Mouse (Mus musculus) neural tube, embryonic 15.5 days (tissue): Measurements from ENCODE around the gene Rhov. TPM values are rescaled to one million over a fixed set of nuclear protein-coding genes. Genes with fewer than 3 reads are reported as not detected.

Source experiments
- ATAC-seq: fragments of 200-750 bp; cut with Nextera tagmentation; 2 replicates; pipeline ENCODE4 v1.8.0; 2017; ENCODE audit warnings: mild to moderate bottlenecking, moderate TSS enrichment, moderate library complexity; ENCODE audit not compliant: low FRiP score
- H3K27ac ChIP-seq: fragments of 300-500 bp; sonication (generic); replicated peaks from 2 replicates; pipeline ENCODE4 v1.5.1; 2015; ENCODE audit warnings: mild to moderate bottlenecking, inconsistent platforms
- H3K27me3 ChIP-seq: fragments of 300-500 bp; sonication (generic); replicated peaks from 2 replicates; pipeline ENCODE4 v1.6.1; 2015; ENCODE audit warnings: inconsistent platforms
- H3K36me3 ChIP-seq: fragments of 300-500 bp; sonication (generic); 2 replicates; pipeline ENCODE4 v1.6.1; 2015; ENCODE audit warnings: inconsistent platforms
- H3K4me1 ChIP-seq: fragments of 300-500 bp; sonication (generic); 2 replicates; pipeline ENCODE4 v1.6.1; 2015; ENCODE audit warnings: inconsistent platforms
- H3K4me2 ChIP-seq: fragments of 300-500 bp; sonication (generic); 2 replicates; pipeline ENCODE4 v1.6.1; 2015; ENCODE audit warnings: inconsistent platforms, mild to moderate bottlenecking, moderate library complexity
- H3K4me3 ChIP-seq: fragments of 300-500 bp; sonication (generic); replicated peaks from 2 replicates; pipeline ENCODE4 v1.5.1; 2015; ENCODE audit warnings: mild to moderate bottlenecking, inconsistent platforms
- H3K9ac ChIP-seq: fragments of 300-500 bp; sonication (generic); replicated peaks from 2 replicates; pipeline ENCODE4 v1.6.1; 2015; ENCODE audit warnings: mild to moderate bottlenecking, inconsistent platforms
- H3K9me3 ChIP-seq: fragments of 300-500 bp; sonication (generic); replicated peaks from 2 replicates; pipeline ENCODE4 v1.6.1; 2016; ENCODE audit warnings: inconsistent platforms
- WGBS: fragments of 180-500 bp; shearing (Covaris S2); methylation state at CpG from one replicate; pipeline ENCODE4 v1.1.7; 2015; ENCODE audit warnings: mixed read lengths; 5-methylcytosine and 5-hydroxymethylcytosine counted together
- polyA plus RNA-seq: library from polyadenylated mRNA; unstranded; fragments of >200 nt; fragmentation: Nextera tagmentation; extraction: Ambion mirVana; gene quantifications from 2 replicates; pipeline ENCODE4 v1.2.1, GENCODE M21; 2015

Gene Rhov
- polyA plus RNA-seq, 1 experiment from 2014 or later = 46.6 TPM

DNA sequence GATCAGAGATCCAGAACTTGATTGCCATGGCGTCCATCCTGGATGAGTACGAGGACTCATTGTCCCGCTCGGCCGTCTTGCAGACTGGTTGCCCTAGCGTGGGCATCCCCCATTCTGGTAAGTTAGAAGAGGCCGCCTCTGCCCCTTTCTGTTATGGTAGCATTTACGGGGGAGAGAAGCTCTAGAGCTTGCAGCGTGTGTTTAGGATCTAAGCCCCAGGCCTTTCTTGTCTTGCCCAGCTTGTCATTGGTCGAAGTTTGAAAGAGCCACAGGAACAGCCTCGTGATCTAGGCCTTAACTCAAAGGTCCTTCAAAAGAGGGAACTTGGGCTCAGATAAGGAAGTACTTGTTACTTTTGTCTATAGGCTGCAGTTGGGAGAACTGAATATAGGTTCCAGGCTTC lies 17.9 kb upstream of the Rhov start:
- Histone ChIP-seq H3K9ac (peak overlapping the region; percentile 81), H3K4me1 (peaks cover 26% of the 10 kb centered on the region), H3K4me2 (peak overlapping the region; percentile 74), H3K27ac (peak overlapping the region; percentile 69), H3K9me3 (no peaks in the 10 kb centered on the region), H3K36me3 (peaks cover 37% of the 10 kb centered on the region), H3K27me3 (no peaks in the 10 kb centered on the region), H3K4me3 (peak overlapping the region; percentile 75)
- 4% methylated on average over 11 of the region's 11 CpGs for WGBS
- ATAC-seq = peak; percentile 28

DNA sequence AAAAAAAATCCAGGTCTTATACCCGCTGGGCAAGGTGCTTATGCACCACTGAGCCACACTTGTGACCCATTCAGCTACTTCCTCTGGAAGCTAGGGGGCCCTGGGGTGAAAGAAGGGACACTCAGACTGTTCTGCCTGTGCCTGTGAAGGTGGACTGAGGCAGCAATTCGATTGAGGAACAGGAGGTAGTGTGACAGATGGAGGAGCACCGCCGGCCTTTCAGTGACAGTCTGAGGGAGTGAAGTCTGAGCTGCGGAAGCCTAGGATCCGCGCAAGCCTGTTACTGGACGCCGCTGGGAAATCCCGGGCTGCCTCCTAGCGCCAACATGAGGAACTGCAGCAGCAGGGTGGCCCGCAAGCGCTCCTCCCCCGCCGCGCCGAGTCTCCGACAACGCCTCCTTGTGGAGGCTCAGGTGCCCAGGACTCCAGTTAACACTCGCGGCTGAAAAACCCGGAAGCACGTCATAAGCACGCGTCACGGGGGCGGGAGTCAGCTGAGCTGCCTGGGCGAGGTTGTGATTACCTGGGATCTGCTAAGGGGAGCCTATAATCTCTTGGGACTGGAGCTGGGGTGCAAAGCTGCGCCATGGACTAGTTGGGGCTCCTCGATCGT lies 17.3 kb upstream of the Rhov start, which contains the start of gene Vps18:
Gene Vps18 (plus strand): TSS at position 471 of the 613 bp plus-strand sequence.
- H3K9me3 ChIP-seq = no peaks in the 10 kb centered on the region
- peak within 1 kb of the TSS; percentile 75 for H3K4me3 ChIP-seq
- H3K9ac ChIP-seq = peak within 1 kb of the TSS; percentile 81
- peak within 1 kb of the TSS; percentile 74 for H3K4me2 ChIP-seq
- H3K27me3 ChIP-seq = no peaks in the 10 kb centered on the region
- 1% methylated on average over 31 of the region's 31 CpGs for WGBS
- peaks cover 30% of the 10 kb centered on the region for H3K36me3 ChIP-seq
- H3K4me1 ChIP-seq = peaks cover 26% of the 10 kb centered on the region
- H3K27ac ChIP-seq = peak within 1 kb of the TSS; percentile 76
- peak; percentile 93 for ATAC-seq

DNA sequence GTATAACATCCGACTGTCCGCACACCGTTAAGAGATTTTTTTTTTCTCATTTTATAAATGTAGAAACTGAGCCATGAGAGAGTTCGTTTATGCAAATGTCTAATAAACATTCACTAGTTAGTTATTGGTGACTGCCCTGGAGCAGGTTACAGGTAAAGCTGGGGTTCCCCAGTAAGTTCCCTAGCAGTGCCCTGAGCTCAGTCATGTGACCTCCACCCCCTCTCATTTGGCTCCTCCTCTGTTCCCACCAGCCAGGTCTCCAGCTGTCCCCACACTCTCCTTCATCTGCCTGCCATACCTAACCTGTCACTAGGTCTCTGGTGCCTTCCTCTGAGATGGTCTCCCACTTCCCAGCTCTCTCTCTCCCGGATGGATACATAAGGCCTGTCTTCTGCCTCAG lies 16.3 kb upstream of the Rhov start:
- Histone ChIP-seq H3K27me3 (no peaks in the 10 kb centered on the region), H3K9me3 (no peaks in the 10 kb centered on the region), H3K4me1 (peaks cover 26% of the 10 kb centered on the region), H3K36me3 (peaks cover 20% of the 10 kb centered on the region), H3K4me2 (no peak overlapping the region), H3K4me3 (no peak overlapping the region), H3K9ac (no peak overlapping the region), H3K27ac (no peak overlapping the region)
- ATAC-seq = no peak
- 90% methylated on average over 5 of the region's 5 CpGs for WGBS

DNA sequence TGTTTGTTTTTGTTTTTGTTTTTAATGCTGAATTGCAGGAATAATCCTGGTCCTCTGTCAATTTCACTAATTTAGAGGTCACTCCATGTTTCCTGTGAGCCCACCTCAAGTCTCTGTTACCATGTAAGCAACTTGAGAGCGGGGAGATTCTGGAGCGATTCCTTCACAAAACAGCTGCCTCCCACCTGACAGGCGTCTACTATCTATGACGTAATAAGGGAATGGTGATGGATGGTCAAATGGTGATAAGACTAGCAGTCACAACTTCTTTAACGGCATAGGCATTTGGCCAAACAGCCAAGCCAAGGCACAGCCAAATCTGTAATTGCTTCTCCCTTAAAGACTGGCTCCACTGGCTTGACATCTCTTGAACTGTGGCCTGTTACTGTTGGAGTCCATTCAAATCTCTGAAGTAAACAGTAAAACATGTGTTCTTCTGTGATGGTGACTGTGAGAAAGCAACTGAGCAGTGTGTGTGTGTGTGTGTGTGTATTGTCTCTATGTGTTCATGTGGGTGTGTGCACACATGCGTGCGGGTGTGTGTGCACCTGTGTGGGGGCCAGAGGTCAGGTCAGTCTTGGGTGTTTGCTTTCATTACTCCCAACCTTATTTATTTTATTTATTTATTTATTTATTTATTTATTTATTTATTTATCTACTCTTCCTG lies 11.0 kb upstream of the Rhov start:
- H3K36me3 ChIP-seq = no peaks in the 10 kb centered on the region
- ATAC-seq = no peak
- no peak overlapping the region for H3K4me2 ChIP-seq
- no peaks in the 10 kb centered on the region for H3K27me3 ChIP-seq
- H3K9ac ChIP-seq = no peak overlapping the region
- no peak overlapping the region for H3K27ac ChIP-seq
- H3K4me1 ChIP-seq = no peaks in the 10 kb centered on the region
- 91% methylated on average over 7 of the region's 7 CpGs for WGBS
- no peak overlapping the region for H3K4me3 ChIP-seq
- H3K9me3 ChIP-seq = no peaks in the 10 kb centered on the region

DNA sequence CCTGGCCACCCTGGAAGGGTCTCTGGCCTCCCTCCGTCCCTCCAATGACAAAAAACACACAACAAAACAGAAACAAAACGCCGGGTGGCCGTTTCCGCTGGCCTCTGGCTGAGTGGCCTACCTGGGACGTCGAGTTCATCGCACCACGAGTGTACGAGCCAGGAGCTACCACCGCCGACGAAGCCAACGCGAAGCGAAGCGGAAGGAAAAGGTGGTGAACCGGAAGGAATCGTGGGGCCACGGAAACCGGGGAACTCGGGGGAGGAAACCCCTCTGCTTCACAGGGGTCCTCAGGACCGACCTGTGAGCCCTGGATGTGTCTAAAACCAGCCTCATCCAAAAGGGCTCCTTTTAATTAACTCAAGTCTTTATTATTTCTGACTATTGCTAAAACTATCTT lies 6.7 kb upstream of the Rhov start:
- Histone ChIP-seq H3K4me2 (no peak overlapping the region), H3K9me3 (no peaks in the 10 kb centered on the region), H3K27me3 (0 out of 2 replicates have a peak, but pooled peaks cover 3% of the 10 kb centered on the region), H3K4me3 (no peak overlapping the region), H3K4me1 (no peaks in the 10 kb centered on the region), H3K9ac (no peak overlapping the region), H3K36me3 (no peaks in the 10 kb centered on the region), H3K27ac (no peak overlapping the region)
- 91% methylated on average over 23 of the region's 23 CpGs for WGBS
- ATAC-seq = no peak

DNA sequence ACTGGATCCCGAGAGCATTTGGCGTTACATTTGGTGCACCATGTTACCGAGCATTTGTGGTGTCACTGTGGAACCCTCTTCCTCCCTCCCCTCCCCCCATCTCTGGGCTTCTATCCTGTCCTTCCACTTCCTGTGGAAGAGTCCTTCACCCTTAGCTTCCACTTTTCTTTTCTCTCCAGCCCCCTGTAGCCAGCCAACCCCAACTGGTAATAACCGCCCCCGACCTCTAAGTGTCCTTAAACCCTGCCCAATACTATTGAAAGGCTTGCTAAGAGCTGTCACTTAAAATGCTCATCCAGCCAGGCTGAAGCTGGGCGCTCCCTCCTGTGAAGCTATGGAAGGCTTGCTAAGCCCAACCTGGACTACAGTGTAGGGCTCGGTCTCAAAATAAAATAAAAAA lies 5.9 kb upstream of the Rhov start:
- no peak overlapping the region for H3K4me3 ChIP-seq
- H3K9ac ChIP-seq = no peak overlapping the region
- no peak overlapping the region for H3K4me2 ChIP-seq
- no peaks in the 10 kb centered on the region for H3K4me1 ChIP-seq
- 84% methylated on average over 7 of the region's 7 CpGs for WGBS
- 0 out of 2 replicates have a peak, but pooled peaks cover 3% of the 10 kb centered on the region for H3K27me3 ChIP-seq
- no peak overlapping the region for H3K27ac ChIP-seq
- ATAC-seq = no peak
- H3K9me3 ChIP-seq = no peaks in the 10 kb centered on the region
- H3K36me3 ChIP-seq = no peaks in the 10 kb centered on the region

DNA sequence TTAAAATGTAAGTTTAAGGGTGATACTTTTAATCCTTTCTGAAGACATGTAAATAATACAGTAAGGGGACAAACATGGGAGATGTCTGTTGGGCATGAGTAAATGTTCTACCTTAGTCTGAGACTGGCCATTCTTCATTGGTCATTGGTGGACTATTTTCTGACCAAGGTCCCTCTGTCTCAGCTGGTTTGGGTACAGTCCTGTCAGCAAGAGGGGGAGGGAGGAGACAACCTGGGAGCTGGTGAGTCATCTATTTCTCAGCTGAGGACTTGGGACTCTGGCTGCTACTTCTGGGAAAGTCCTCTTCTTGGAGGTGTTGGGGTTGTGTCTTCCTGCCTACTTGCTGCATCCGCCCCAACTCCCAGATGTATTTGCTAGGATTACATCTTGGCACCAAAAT lies 3.1 kb upstream of the Rhov start:
- 84% methylated on average over 1 of the region's 1 CpGs for WGBS
- ATAC-seq = no peak
- Histone ChIP-seq H3K36me3 (no peaks in the 10 kb centered on the region), H3K4me2 (no peak overlapping the region), H3K9ac (no peak overlapping the region), H3K9me3 (no peaks in the 10 kb centered on the region), H3K27ac (no peak overlapping the region), H3K4me3 (no peak overlapping the region), H3K4me1 (peaks cover 20% of the 10 kb centered on the region), H3K27me3 (0 out of 2 replicates have a peak, but pooled peaks cover 3% of the 10 kb centered on the region)

DNA sequence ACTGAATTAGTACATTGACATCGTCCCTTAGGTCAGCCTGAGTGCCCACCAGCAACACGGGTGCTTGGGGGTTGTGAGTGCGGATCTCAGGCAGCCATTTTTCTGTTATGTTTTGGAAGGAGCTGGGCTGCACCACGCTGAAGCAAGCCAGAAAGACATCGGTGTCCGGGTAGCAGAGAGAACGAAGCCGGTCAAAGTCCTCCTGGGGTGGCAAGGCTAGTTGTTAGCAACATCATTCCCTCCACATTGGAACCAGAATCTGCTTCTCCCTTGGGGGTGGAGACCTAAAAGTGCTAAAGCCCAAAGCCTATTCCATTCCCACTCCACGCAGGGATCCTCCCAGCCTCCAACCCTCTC lies 808 bp downstream of the Rhov start:
- H3K4me2 ChIP-seq = peak overlapping the region; percentile 85
- peaks cover 28% of the 10 kb centered on the region for H3K4me1 ChIP-seq
- peak; percentile 4; the same call in 1 of the 2 replicates for ATAC-seq
- H3K9ac ChIP-seq = peak overlapping the region; percentile 69
- H3K9me3 ChIP-seq = no peaks in the 10 kb centered on the region
- peak overlapping the region; percentile 82; the same call in 1 of the 2 replicates for H3K27ac ChIP-seq
- no peaks in the 10 kb centered on the region for H3K36me3 ChIP-seq
- H3K27me3 ChIP-seq = 0 out of 2 replicates have a peak, but pooled peaks cover 3% of the 10 kb centered on the region
- 44% methylated on average over 9 of the region's 9 CpGs for WGBS
- H3K4me3 ChIP-seq = peak overlapping the region; percentile 59

DNA sequence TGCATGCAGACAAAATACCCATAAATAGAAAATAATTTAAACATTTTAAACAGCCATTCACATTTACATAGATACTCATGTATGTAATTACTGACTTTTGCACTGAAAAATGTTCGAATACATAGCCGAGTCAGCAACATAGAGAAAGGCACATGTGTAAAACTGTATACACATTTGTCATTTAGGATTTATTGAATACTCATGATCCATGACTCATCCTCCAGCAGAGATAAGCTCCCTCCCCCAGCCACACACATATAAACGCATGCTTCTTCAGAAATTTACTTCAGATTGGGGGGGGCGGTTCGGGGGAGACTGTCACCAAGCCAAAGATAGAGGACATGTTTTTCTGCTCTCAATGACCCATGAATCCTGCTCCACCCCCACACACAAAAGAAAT lies 7.3 kb downstream of the Rhov start:
- Histone ChIP-seq H3K9ac (no peak overlapping the region), H3K36me3 (no peaks in the 10 kb centered on the region), H3K9me3 (no peaks in the 10 kb centered on the region), H3K27ac (no peak overlapping the region), H3K4me3 (no peak overlapping the region), H3K4me2 (no peak overlapping the region), H3K27me3 (no peaks in the 10 kb centered on the region; the same call in 1 of the 2 replicates), H3K4me1 (peaks cover 12% of the 10 kb centered on the region)
- ATAC-seq = no peak
- WGBS = 77% methylated on average over 5 of the region's 5 CpGs

DNA sequence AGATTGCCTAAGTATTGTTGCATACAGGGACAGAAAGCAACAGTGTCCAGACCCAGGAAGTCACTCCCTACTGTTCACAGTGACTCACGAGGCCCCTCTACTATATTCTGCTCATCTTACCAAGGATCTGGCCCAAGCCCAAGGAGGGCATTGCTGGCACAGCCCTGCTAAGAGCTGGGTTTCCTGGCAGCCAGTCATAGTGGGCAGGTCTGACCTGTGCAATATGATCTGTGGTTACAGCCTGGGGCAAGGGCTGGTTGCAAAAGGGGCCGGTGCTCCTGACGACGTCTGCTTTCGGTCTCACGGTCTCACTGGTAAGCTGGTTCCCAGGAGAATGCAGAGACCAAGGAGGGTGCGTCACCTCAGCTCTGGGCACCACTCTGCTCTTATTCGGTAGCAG lies 8.1 kb downstream of the Rhov start:
- Histone ChIP-seq H3K4me1 (peaks cover 8% of the 10 kb centered on the region; the same call in 1 of the 2 replicates), H3K4me3 (no peak overlapping the region), H3K27me3 (no peaks in the 10 kb centered on the region; the same call in 1 of the 2 replicates), H3K4me2 (no peak overlapping the region; the same call in 1 of the 2 replicates), H3K27ac (no peak overlapping the region; the same call in 1 of the 2 replicates), H3K9me3 (no peaks in the 10 kb centered on the region), H3K36me3 (no peaks in the 10 kb centered on the region), H3K9ac (0 out of 2 replicates have a peak overlapping the region, but pooled peaks have one; percentile 23)
- ATAC-seq = peak; percentile 59; the same call in 1 of the 2 replicates
- 35% methylated on average over 8 of the region's 8 CpGs for WGBS

DNA sequence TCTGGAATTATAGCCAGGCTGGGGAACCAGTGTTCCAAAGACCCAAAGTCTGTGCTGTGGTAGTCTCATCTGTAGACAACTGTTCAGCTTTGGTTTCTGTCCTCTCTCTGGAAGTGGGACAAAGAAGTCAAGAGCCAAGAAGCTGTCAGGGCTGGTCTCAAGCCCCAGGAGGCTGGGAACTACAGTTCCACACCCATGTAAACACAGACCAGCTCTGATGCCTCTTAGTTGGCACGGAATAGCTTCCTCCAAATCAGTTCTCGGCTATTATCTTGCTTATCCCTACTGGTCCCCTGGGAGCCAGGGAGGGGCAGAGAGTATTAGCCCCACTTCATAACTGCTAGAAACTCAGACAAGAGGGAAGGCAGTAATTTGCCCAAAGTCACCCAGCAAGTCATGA lies 9.7 kb downstream of the Rhov start:
- Histone ChIP-seq H3K9ac (no peak overlapping the region), H3K9me3 (no peaks in the 10 kb centered on the region), H3K27ac (no peak overlapping the region), H3K4me1 (peaks cover 8% of the 10 kb centered on the region; the same call in 1 of the 2 replicates), H3K36me3 (no peaks in the 10 kb centered on the region), H3K4me2 (no peak overlapping the region), H3K4me3 (no peak overlapping the region), H3K27me3 (no peaks in the 10 kb centered on the region; the same call in 1 of the 2 replicates)
- ATAC-seq = no peak
- WGBS = 53% methylated on average over 2 of the region's 2 CpGs

DNA sequence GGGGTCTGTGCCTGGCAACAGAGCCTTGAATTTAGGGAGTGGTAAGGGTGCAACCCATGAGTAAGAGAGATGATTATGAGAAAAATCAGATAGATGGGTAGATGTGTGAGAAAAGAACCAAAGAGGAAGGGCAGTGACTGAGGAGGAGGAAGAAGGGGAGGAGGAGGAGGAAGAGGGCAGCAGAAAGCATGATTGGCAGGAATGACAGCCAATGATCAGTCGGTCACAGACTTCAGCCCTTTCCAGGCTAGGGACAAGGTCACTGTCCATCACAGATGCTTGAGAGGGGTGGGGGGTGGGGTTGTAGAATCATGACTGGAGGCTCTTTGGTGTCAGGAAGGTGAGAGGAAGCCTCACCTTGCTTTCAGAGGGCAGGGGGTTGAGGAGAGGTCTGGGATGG lies 10.6 kb downstream of the Rhov start:
- H3K4me2 ChIP-seq = no peak overlapping the region
- H3K36me3 ChIP-seq = no peaks in the 10 kb centered on the region
- H3K9me3 ChIP-seq = no peaks in the 10 kb centered on the region
- H3K4me1 ChIP-seq = peaks cover 8% of the 10 kb centered on the region; the same call in 1 of the 2 replicates
- WGBS = 71% methylated on average over 1 of the region's 1 CpGs
- no peak overlapping the region for H3K27ac ChIP-seq
- no peak overlapping the region for H3K4me3 ChIP-seq
- peaks cover under 1% of the 10 kb centered on the region; the same call in 1 of the 2 replicates for H3K27me3 ChIP-seq
- no peak for ATAC-seq
- no peak overlapping the region for H3K9ac ChIP-seq
